Mouse (Mus musculus): ENCODE results near the gene Slc39a11.

- TF ChIP-seq POLR2A (IDR thresholded peaks at IDR 0.05; ENCODE audit: borderline replicate concordance, control insufficient read depth, low read depth, low read length): no peak
- TF ChIP-seq CTCF (IDR thresholded peaks at IDR 0.05; ENCODE audit: control insufficient read depth, insufficient read depth, low read length): no peak
Measured at GRCm38 (mm10) chr11:113451301-113451700, 198.6 kb downstream of the Slc39a11 start.
